Mouse (Mus musculus) embryonic facial prominence, embryonic 13.5 days (tissue): ENCODE measurements around the gene Igsf9b. TPM values are rescaled to one million over a fixed set of nuclear protein-coding genes. Genes with fewer than 3 reads are reported as not detected.

ENCODE experiments used
- ATAC-seq: fragments of 200-750 bp; cut with Nextera tagmentation; 2 replicates; pipeline ENCODE4 v1.8.0; 2017; ENCODE audit warnings: low read depth; ENCODE audit not compliant: insufficient number of reproducible peaks, insufficient read depth, low FRiP score, low TSS enrichment
- H3K27ac ChIP-seq: fragments of 300-500 bp; sonication (generic); 2 replicates; pipeline ENCODE4 v1.5.1; 2015; ENCODE audit warnings: moderate library complexity, mild to moderate bottlenecking, inconsistent platforms
- H3K27me3 ChIP-seq: fragments of 300-500 bp; sonication (generic); 2 replicates; pipeline ENCODE4 v1.6.1; 2015; ENCODE audit warnings: mild to moderate bottlenecking, inconsistent platforms
- H3K36me3 ChIP-seq: fragments of 300-500 bp; sonication (generic); 2 replicates; pipeline ENCODE4 v1.6.1; 2015; ENCODE audit warnings: mild to moderate bottlenecking, inconsistent platforms
- H3K4me1 ChIP-seq: fragments of 300-500 bp; sonication (generic); 2 replicates; pipeline ENCODE4 v1.6.1; 2015; ENCODE audit warnings: inconsistent platforms
- H3K4me2 ChIP-seq: fragments of 300-500 bp; sonication (generic); 2 replicates; pipeline ENCODE4 v1.6.1; 2015; ENCODE audit warnings: moderate library complexity, mild to moderate bottlenecking, inconsistent platforms
- H3K4me3 ChIP-seq: fragments of 300-500 bp; sonication (generic); 2 replicates; pipeline ENCODE4 v1.5.1; 2015; ENCODE audit warnings: mild to moderate bottlenecking, inconsistent platforms
- H3K9ac ChIP-seq: fragments of 300-500 bp; sonication (generic); 2 replicates; pipeline ENCODE4 v1.6.1; 2015; ENCODE audit warnings: mild to moderate bottlenecking, inconsistent platforms
- H3K9me3 ChIP-seq: fragments of 300-500 bp; sonication (generic); 2 replicates; pipeline ENCODE4 v1.6.1; 2016; ENCODE audit warnings: inconsistent platforms
- WGBS: fragments of 180-500 bp; shearing (Covaris S2); methylation state at CpG from one replicate; pipeline ENCODE4 v1.1.7; 2015; ENCODE audit warnings: mixed read lengths; 5-methylcytosine and 5-hydroxymethylcytosine counted together
- polyA plus RNA-seq: library from polyadenylated mRNA; unstranded; fragments of >200 nt; fragmentation: Nextera tagmentation; extraction: Ambion mirVana; gene quantifications from 2 replicates; pipeline ENCODE4 v1.2.1, GENCODE M21; 2015

Igsf9b gene
- polyA plus RNA-seq, 1 experiment from 2014 or later = 3.0 TPM

DNA sequence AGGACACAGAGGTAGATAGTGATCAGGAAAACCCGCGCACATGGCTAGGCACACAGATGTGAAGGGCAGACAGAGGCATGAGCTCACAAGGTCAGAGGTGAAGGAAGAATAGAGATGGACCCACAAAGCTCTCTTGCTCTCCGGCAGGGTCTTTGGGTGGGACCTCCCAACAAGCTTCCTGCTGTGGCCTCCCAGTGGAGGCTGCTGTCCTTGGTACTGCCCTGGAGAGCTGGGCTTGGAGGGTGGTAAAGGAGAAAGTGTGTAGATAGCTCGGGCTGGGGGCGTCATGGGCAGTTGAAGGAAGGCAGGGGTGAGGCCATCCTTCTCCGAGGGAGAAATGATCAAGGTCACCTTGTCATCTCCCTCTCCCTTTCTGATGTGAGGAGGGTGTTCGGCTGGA is 9.0 kb downstream of the Igsf9b start:
- Histone ChIP-seq H3K9me3 (no peaks in the 10 kb centered on the region), H3K27ac (no peak overlapping the region), H3K4me3 (no peak overlapping the region), H3K36me3 (no peaks in the 10 kb centered on the region), H3K27me3 (peaks cover 9% of the 10 kb centered on the region; the same call in 1 of the 2 replicates), H3K4me2 (no peak overlapping the region), H3K9ac (no peak overlapping the region), H3K4me1 (peaks cover 16% of the 10 kb centered on the region; the same call in 1 of the 2 replicates)
- 27% methylated on average over 7 of the region's 7 CpGs for WGBS
- no peak for ATAC-seq

DNA sequence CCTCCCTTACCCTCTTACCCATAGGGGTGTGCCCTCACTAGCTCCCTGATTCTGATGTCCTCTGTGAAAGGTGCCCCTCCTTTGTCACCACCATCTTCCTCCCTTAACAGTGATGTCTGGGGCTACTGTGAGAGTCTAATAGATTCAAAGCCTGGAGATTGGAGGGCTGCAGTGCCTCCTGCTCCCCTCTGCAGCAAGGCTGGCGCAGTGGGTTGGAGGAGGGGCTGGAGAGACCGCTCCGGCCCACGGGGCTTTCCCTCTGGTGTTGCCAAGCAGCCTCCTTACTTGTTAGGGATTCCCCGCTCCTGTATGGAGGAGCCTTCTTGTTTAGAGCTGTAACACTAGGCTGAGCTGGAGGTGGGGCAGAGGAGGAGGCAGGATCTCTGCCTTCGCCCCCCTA is 9.6 kb downstream of the Igsf9b start:
- Histone ChIP-seq H3K27ac (no peak overlapping the region), H3K9me3 (no peaks in the 10 kb centered on the region), H3K27me3 (peaks cover 4% of the 10 kb centered on the region; the same call in 1 of the 2 replicates), H3K4me1 (peaks cover 13% of the 10 kb centered on the region; the same call in 1 of the 2 replicates), H3K9ac (no peak overlapping the region), H3K4me3 (no peak overlapping the region), H3K4me2 (no peak overlapping the region), H3K36me3 (no peaks in the 10 kb centered on the region)
- 43% methylated on average over 6 of the region's 6 CpGs for WGBS
- no peak for ATAC-seq

DNA sequence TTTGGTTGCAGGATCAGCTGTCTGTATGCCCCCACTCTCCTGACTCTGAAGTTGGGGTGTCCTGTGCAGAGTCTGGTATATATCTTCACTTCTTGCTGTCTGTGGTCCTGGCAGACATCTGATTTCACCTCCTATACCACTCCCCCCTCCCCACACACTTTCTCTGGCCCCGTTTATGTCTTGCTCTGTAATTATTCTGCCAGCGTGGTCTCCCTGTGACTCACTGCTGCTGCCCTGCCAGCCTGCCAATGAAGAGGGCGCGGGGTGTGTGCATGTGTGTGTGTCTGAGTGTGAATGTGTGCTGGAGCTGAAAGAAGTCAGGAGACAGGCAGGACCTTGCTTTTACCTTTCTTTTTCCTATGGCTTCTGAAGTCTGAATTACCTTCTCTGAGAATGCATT is 11.0 kb downstream of the Igsf9b start:
- WGBS = 69% methylated on average over 4 of the region's 4 CpGs
- 0 out of 2 replicates have a peak, but pooled peaks cover 3% of the 10 kb centered on the region for H3K27me3 ChIP-seq

DNA sequence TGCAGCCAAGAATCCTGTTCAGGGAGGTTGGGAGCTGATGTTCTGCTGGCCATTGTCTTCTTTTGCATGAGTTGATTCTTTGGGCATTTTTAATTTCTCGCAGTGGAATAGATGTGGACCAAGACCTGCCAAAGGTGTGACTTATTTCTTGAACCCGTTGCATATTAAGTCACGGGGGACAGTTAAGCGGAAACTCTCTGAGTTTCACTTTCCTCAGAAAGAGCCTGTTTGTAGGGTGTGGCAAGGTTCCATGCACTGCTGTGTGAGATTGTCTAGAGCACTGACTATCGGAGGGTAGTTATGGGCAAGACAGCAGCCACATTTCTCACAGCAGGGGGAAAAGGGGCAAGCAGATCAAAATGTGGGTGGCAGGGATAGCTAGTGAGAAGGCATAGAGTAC is 14.4 kb downstream of the Igsf9b start:
- no peaks in the 10 kb centered on the region for H3K9me3 ChIP-seq
- no peak overlapping the region for H3K4me3 ChIP-seq
- no peaks in the 10 kb centered on the region for H3K4me1 ChIP-seq
- no peak overlapping the region for H3K9ac ChIP-seq
- 93% methylated on average over 5 of the region's 5 CpGs for WGBS
- H3K4me2 ChIP-seq = no peak overlapping the region
- ATAC-seq = no peak
- H3K36me3 ChIP-seq = no peaks in the 10 kb centered on the region
- no peaks in the 10 kb centered on the region for H3K27me3 ChIP-seq
- H3K27ac ChIP-seq = no peak overlapping the region

More for the DNA sequence above, 11.0 kb downstream of the Igsf9b start:
- no peak for ATAC-seq
- Histone ChIP-seq H3K4me3 (no peak overlapping the region), H3K4me2 (no peak overlapping the region), H3K36me3 (no peaks in the 10 kb centered on the region), H3K9me3 (no peaks in the 10 kb centered on the region), H3K4me1 (0 out of 2 replicates have a peak, but pooled peaks cover 2% of the 10 kb centered on the region), H3K27ac (no peak overlapping the region), H3K9ac (no peak overlapping the region)

DNA sequence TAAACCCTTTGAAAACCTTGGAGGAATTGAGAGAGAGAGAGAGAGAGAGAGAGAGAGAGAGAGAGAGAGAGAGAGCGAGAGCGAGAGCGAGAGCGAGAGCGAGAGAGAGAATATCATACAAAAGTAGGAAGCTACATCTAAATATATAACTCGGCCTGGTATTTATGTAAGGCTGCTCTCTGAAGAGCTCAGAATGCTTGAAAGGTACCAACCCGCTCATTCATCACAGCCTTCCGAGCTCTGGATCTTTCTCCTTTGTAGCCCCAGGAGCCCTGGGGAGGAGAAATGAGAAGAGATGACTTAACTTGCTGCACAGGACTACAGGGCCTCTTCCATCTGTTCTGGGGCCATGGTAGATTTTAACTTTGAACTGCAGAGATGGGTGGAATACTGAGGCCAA is 22.3 kb downstream of the Igsf9b start:
- no peaks in the 10 kb centered on the region for H3K27me3 ChIP-seq
- WGBS = 89% methylated on average over 8 of the region's 8 CpGs

DNA sequence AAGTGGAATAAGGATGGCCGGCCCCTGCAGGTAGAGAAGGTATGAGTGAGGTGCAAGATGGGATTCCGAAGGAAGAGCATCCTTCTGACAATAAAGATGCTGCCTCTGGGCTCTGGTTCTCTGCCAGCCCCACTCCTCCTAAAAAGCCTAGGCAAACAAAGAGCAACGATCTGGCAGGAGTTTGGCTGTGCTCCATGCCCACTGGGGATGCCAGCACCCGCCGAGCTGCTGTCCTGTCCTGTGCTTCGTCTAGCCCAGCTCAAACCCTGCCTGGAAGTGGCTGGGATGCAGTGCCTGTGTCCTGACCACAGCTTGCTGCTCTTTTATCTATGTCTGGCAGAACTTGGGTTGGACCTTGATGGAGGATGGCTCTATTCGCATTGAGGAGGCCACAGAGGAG is 23.3 kb downstream of the Igsf9b start:
- Histone ChIP-seq H3K4me3 (no peak overlapping the region), H3K4me2 (no peak overlapping the region), H3K4me1 (no peaks in the 10 kb centered on the region), H3K27me3 (no peaks in the 10 kb centered on the region), H3K9me3 (no peaks in the 10 kb centered on the region), H3K27ac (no peak overlapping the region), H3K36me3 (no peaks in the 10 kb centered on the region), H3K9ac (no peak overlapping the region)
- WGBS = 81% methylated on average over 7 of the region's 7 CpGs
- ATAC-seq = no peak

More for the DNA sequence above, 22.3 kb downstream of the Igsf9b start:
- Histone ChIP-seq H3K27ac (no peak overlapping the region), H3K4me1 (no peaks in the 10 kb centered on the region), H3K36me3 (no peaks in the 10 kb centered on the region), H3K9me3 (no peaks in the 10 kb centered on the region), H3K4me3 (no peak overlapping the region), H3K9ac (no peak overlapping the region), H3K4me2 (no peak overlapping the region)
- ATAC-seq = no peak

DNA sequence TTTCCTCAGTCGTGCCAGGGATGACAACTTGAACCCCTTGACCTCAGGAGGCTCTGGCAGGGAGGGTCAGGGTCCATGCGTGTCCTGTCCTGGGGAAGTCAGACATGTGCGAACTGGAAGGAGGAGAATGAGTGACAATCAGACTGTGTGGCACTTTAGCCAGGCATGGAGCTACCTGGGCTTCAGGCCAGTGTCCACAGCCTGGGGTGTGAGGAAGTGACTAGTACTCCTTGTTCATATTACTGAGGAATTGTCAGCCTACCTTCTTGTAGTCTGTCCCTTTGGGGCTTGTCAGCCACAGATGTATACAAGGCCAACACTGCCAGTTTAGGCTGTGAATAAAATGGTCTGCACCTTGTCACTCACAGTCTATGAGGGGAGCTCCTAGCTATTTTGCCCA is 24.4 kb downstream of the Igsf9b start:
- no peak overlapping the region for H3K9ac ChIP-seq
- no peaks in the 10 kb centered on the region for H3K36me3 ChIP-seq
- H3K4me2 ChIP-seq = no peak overlapping the region
- 78% methylated on average over 3 of the region's 3 CpGs for WGBS
- no peak overlapping the region for H3K27ac ChIP-seq
- H3K4me3 ChIP-seq = no peak overlapping the region
- no peaks in the 10 kb centered on the region for H3K27me3 ChIP-seq
- ATAC-seq = no peak
- no peaks in the 10 kb centered on the region for H3K4me1 ChIP-seq
- no peaks in the 10 kb centered on the region for H3K9me3 ChIP-seq

DNA sequence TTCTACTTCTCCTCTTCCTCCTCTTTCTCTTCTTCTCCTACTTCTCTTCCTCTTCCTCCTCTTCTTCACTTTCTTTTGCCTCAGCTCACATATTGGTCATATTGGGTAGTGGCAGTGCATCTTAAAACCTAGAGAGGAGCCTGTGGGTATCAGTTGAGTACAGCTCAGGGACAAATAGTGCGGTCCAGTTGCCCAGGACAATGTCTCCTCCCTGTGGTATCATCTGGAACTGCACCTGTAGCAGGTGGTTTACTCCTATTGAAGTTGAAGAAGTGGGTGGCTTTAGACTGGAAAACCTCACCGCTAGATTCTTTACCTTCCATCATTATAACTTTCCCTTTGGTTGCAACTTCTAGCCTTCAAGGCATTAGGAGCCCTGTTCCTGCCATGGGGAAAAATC is 26.9 kb downstream of the Igsf9b start:
- no peak overlapping the region for H3K4me3 ChIP-seq
- 56% methylated on average over 2 of the region's 2 CpGs for WGBS
- no peaks in the 10 kb centered on the region for H3K27me3 ChIP-seq
- no peak overlapping the region for H3K4me2 ChIP-seq
- no peak overlapping the region for H3K9ac ChIP-seq
- H3K4me1 ChIP-seq = no peaks in the 10 kb centered on the region; the same call in 1 of the 2 replicates
- H3K36me3 ChIP-seq = no peaks in the 10 kb centered on the region
- ATAC-seq = no peak
- H3K9me3 ChIP-seq = no peaks in the 10 kb centered on the region
- no peak overlapping the region for H3K27ac ChIP-seq

DNA sequence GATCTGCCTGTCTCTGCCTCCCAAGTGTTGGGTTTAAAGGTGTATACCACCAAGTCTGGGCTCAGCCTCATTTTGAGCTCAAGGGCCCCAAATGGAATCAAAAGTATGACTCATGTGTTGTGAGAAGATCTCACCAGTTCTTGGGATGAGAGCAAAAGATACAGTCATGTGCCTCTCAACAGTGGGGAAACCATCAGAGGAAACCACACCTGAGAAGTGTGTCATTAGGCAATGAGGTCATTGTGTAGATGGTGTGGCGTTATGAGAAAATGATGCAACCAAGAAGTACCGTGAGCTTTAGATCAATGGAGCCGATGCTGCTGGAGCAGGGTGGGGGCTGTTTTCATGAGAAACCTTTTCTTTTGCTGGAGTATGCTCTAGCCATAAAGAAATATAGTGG is 28.6 kb downstream of the Igsf9b start:
- 91% methylated on average over 3 of the region's 3 CpGs for WGBS
- H3K27me3 ChIP-seq = no peaks in the 10 kb centered on the region
- no peak overlapping the region for H3K4me2 ChIP-seq
- H3K4me3 ChIP-seq = no peak overlapping the region
- H3K9ac ChIP-seq = no peak overlapping the region
- no peaks in the 10 kb centered on the region for H3K36me3 ChIP-seq
- no peak overlapping the region for H3K27ac ChIP-seq
- no peak for ATAC-seq
- H3K4me1 ChIP-seq = no peaks in the 10 kb centered on the region; the same call in 1 of the 2 replicates
- no peaks in the 10 kb centered on the region for H3K9me3 ChIP-seq

DNA sequence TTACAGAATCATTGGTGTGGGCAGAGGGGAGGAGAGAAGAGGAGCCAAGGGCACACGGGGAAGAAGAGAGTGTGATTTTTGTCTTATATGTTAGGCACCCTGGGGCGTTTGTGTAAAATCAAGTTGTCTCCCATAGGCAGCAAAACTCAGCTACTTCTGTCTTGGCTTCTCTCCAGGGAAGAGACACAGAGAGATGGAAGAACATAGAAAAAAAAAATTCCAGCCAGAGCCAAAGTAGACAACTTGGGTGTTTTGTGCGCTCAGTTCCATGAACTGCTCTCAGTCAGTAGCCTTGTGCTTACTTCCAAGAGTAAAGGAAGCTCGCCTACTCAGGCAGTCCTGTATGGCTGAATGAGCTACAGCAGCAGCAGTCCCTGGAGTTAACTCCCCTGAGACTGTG is 31.4 kb downstream of the Igsf9b start:
- Histone ChIP-seq H3K27ac (no peak overlapping the region), H3K4me2 (no peak overlapping the region)

DNA sequence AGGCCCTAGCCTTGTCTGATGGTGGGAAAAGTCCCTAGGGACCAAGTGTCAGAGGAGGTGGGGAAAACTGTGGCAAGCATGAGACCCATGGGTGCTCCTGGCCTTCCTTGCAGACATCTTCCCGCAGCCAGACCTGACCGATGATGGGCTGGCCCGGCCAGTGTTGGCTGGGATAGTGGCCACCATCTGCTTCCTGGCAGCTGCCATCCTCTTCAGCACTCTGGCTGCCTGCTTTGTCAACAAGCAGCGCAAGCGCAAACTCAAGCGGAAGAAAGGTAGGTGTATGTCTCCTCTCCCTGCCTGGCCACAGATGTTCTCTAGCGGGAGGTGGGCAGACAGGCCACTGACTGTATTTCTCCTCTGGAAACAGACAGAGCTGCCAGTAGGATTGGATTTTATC is 32.5 kb downstream of the Igsf9b start:
- Histone ChIP-seq H3K36me3 (peaks cover 5% of the 10 kb centered on the region; the same call in 1 of the 2 replicates), H3K4me3 (no peak overlapping the region), H3K4me1 (no peaks in the 10 kb centered on the region; the same call in 1 of the 2 replicates), H3K27me3 (no peaks in the 10 kb centered on the region), H3K27ac (no peak overlapping the region), H3K9ac (no peak overlapping the region), H3K9me3 (no peaks in the 10 kb centered on the region), H3K4me2 (no peak overlapping the region)
- WGBS = 94% methylated on average over 7 of the region's 7 CpGs
- ATAC-seq = no peak

More for the DNA sequence above, 31.4 kb downstream of the Igsf9b start:
- 87% methylated on average over 4 of the region's 4 CpGs for WGBS
- H3K9me3 ChIP-seq = no peaks in the 10 kb centered on the region
- H3K4me1 ChIP-seq = no peaks in the 10 kb centered on the region; the same call in 1 of the 2 replicates
- no peaks in the 10 kb centered on the region for H3K27me3 ChIP-seq
- no peak for ATAC-seq
- H3K9ac ChIP-seq = no peak overlapping the region
- no peak overlapping the region for H3K4me3 ChIP-seq
- peaks cover 5% of the 10 kb centered on the region; the same call in 1 of the 2 replicates for H3K36me3 ChIP-seq

DNA sequence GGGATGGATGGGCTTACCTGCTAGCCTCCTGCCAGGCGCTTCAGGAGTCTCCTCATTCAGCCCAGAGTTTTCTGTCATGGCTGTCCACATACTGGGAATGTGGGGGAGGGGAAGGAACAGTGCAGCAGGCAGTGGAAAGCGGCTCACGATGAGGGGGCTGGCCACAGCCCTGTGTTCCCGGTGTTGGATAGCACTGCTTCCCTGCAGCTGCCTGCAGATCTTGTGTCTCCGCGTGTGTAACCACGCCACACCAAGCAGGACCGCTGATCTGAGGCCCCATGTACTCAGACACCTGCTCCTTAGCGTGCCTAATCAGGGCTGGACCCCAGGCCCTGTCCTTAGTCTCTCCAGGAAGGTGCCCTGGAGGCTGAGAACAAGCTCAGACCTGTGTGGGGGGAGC is 35.9 kb downstream of the Igsf9b start:
- Histone ChIP-seq H3K27me3 (no peaks in the 10 kb centered on the region), H3K9ac (no peak overlapping the region), H3K36me3 (peaks cover 5% of the 10 kb centered on the region; the same call in 1 of the 2 replicates), H3K27ac (no peak overlapping the region), H3K4me2 (no peak overlapping the region), H3K4me1 (no peaks in the 10 kb centered on the region; the same call in 1 of the 2 replicates), H3K9me3 (no peaks in the 10 kb centered on the region), H3K4me3 (no peak overlapping the region)
- no peak for ATAC-seq
- WGBS = 64% methylated on average over 9 of the region's 9 CpGs
